Mouse (Mus musculus): ENCODE results near the gene Rab3d. TPM values are rescaled to one million over a fixed set of nuclear protein-coding genes. Genes with fewer than 3 reads are reported as not detected.

Rab3d gene
- polyA plus RNA-seq, 1 experiment = 7.8 TPM

DNA sequence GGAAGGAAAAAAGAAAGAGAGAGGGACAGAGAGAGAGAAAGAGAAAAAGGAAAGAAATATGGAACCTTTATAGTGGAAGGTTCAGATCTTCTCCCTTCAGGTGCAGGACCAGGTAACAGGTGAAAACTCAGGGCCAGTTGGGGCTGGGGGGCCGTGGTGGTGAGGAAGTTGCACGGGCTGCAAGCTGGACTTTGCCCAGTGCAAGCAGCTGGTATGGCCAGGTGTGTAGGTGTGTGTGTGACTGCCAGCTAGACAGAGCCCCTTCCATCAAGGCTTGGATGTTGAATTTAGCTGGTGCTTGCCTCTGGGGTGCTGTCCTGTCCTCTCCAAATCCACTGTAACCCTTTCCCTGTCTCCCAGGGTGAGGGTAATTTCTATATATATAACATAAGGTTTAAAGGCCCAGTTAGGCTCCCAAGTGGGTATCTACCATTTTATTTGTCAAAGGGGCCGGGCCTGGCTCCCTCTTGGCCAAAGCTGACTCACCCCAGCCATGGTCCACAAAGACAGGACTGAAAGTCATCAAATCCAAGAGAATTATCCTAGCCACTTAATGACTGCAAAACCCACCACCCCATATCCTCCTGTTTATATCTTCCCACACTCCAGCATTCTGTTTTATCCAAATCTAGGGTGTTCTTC lies 1.0 kb downstream of the Rab3d start:
- no peaks in the 10 kb centered on the region for H3K27me3 ChIP-seq (ENCODE audit: control insufficient read depth, insufficient read depth, low read length, poor library complexity, severe bottlenecking)
- H3K9me3 ChIP-seq (replicated peaks; ENCODE audit: control insufficient read depth, insufficient read depth, low read length, poor library complexity, severe bottlenecking) = no peaks in the 10 kb centered on the region
- no peaks in the 10 kb centered on the region for H3K36me3 ChIP-seq (ENCODE audit: control insufficient read depth, insufficient read depth, low read length, poor library complexity, severe bottlenecking)
- TF ChIP-seq POLR2A (IDR thresholded peaks at IDR 0.05; ENCODE audit: insufficient read depth, low read length) (no peak), EP300 (IDR thresholded peaks at IDR 0.05; ENCODE audit: insufficient read depth, low read depth, low read length) (no peak), CTCF (IDR thresholded peaks at IDR 0.05; ENCODE audit: low read depth, low read length) (no peak)
- no peak overlapping the region; the same call in 1 of the 2 replicates for H3K4me3 ChIP-seq (ENCODE audit: low read depth, low read length)
- H3K27ac ChIP-seq (ENCODE audit: insufficient read depth, low read length) = no peak overlapping the region
- peak overlapping the region; percentile 14 for H3K9ac ChIP-seq (ENCODE audit: low read depth, poor library complexity, severe bottlenecking)
- H3K4me1 ChIP-seq (ENCODE audit: control insufficient read depth, insufficient read depth, low read length) = no peaks in the 10 kb centered on the region

DNA sequence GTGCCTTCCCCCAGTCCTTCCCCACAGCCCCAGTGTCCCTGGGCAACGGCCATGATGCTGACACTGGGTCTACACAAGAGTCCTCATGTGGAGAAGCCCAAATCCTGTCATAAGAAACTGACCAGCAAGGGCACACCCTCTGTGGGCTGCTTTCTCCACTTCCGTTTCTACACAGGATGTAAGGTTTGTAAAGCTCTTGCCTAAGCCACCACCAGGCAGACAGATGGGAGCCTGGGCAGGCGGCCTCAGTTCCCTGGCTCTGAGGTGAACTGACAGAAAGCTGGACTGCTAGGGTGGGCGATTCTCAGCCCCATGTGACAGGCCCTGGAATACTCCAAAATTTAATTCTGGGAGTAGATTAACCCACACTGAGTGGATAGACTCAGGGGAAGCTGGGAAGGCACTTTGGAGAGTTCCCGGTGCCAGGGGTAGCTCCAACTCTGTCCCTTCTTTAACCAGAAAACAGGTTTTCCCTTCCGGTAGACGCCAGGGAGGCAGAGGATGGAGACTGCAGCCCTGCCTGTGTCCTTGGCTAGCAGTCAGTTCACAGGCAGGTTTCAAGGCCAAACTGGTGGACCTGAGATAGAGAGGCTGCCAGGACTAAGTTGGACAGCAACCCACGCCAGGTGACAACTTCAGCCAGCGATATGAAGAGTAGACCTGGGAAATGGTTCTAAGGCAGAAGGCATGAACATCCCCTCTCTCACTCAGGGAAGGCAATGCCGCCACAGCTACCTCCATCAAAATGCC lies 8.3 kb downstream of the Rab3d start:
- Histone ChIP-seq H3K9ac (ENCODE audit: low read depth, poor library complexity, severe bottlenecking) (no peak overlapping the region), H3K4me3 (ENCODE audit: low read depth, low read length) (no peak overlapping the region), H3K36me3 (ENCODE audit: control insufficient read depth, insufficient read depth, low read length, poor library complexity, severe bottlenecking) (no peaks in the 10 kb centered on the region), H3K27me3 (ENCODE audit: control insufficient read depth, insufficient read depth, low read length, poor library complexity, severe bottlenecking) (no peaks in the 10 kb centered on the region), H3K4me1 (ENCODE audit: control insufficient read depth, insufficient read depth, low read length) (no peaks in the 10 kb centered on the region), H3K9me3 (replicated peaks; ENCODE audit: control insufficient read depth, insufficient read depth, low read length, poor library complexity, severe bottlenecking) (no peaks in the 10 kb centered on the region), H3K27ac (ENCODE audit: insufficient read depth, low read length) (no peak overlapping the region)
- TF ChIP-seq CTCF (IDR thresholded peaks at IDR 0.05; ENCODE audit: low read depth, low read length) (no peak), EP300 (IDR thresholded peaks at IDR 0.05; ENCODE audit: insufficient read depth, low read depth, low read length) (no peak), POLR2A (IDR thresholded peaks at IDR 0.05; ENCODE audit: insufficient read depth, low read length) (no peak)

DNA sequence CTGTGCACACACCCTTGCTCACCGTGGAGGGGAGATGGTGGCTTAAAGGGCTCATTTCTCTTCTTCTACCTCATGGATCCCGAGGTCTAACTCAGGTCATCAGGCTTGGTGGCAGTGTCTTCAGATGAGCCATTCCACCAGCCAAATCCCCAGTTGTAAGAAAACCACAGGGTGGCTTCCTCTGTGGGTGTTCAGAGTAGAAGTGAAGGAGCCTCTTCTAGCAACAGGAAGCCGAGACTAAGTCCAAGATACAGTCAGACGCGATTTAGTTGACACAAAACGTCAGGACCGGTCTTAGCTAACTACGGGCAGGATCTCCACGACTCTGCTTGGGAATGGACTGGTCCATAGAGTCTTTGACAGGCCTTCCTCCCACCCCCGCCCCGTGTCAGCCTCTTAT lies 9.8 kb downstream of the Rab3d start:
- no peak overlapping the region for H3K27ac ChIP-seq (ENCODE audit: insufficient read depth, low read length)
- H3K9me3 ChIP-seq (replicated peaks; ENCODE audit: control insufficient read depth, insufficient read depth, low read length, poor library complexity, severe bottlenecking) = no peaks in the 10 kb centered on the region
- H3K27me3 ChIP-seq (ENCODE audit: control insufficient read depth, insufficient read depth, low read length, poor library complexity, severe bottlenecking) = no peaks in the 10 kb centered on the region
- no peak for TF ChIP-seq CTCF (IDR thresholded peaks at IDR 0.05; ENCODE audit: low read depth, low read length)
- no peak for TF ChIP-seq EP300 (IDR thresholded peaks at IDR 0.05; ENCODE audit: insufficient read depth, low read depth, low read length)
- TF ChIP-seq POLR2A (IDR thresholded peaks at IDR 0.05; ENCODE audit: insufficient read depth, low read length) = no peak
- no peak overlapping the region for H3K4me3 ChIP-seq (ENCODE audit: low read depth, low read length)
- H3K36me3 ChIP-seq (ENCODE audit: control insufficient read depth, insufficient read depth, low read length, poor library complexity, severe bottlenecking) = no peaks in the 10 kb centered on the region
- H3K4me1 ChIP-seq (ENCODE audit: control insufficient read depth, insufficient read depth, low read length) = no peaks in the 10 kb centered on the region
- H3K9ac ChIP-seq (ENCODE audit: low read depth, poor library complexity, severe bottlenecking) = no peak overlapping the region

DNA sequence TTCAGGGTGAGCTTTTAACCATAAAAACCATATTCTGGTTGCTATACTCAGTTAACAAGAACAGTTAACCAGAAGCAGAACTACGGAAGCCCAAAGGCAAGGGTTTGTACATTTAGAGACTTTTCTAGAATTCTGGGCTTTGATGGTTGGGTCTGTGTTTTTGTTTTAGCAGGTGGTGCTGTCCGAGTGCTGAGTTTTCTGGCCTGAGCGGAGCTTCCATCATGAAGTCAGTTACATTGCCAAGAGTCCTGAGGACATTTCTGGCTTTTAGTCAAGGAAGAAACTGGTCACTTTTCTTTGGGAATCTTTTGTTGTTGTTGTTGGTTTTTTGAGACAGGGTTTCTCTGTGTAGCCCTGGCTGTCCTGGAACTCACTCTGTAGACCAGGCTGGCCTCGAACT lies 14.0 kb downstream of the Rab3d start:
- Histone ChIP-seq H3K9me3 (replicated peaks; ENCODE audit: control insufficient read depth, insufficient read depth, low read length, poor library complexity, severe bottlenecking) (no peaks in the 10 kb centered on the region), H3K9ac (ENCODE audit: low read depth, poor library complexity, severe bottlenecking) (no peak overlapping the region), H3K36me3 (ENCODE audit: control insufficient read depth, insufficient read depth, low read length, poor library complexity, severe bottlenecking) (no peaks in the 10 kb centered on the region), H3K27me3 (ENCODE audit: control insufficient read depth, insufficient read depth, low read length, poor library complexity, severe bottlenecking) (no peaks in the 10 kb centered on the region), H3K27ac (ENCODE audit: insufficient read depth, low read length) (no peak overlapping the region), H3K4me3 (ENCODE audit: low read depth, low read length) (no peak overlapping the region), H3K4me1 (ENCODE audit: control insufficient read depth, insufficient read depth, low read length) (no peaks in the 10 kb centered on the region)
- TF ChIP-seq POLR2A (IDR thresholded peaks at IDR 0.05; ENCODE audit: insufficient read depth, low read length) = no peak
- TF ChIP-seq CTCF (IDR thresholded peaks at IDR 0.05; ENCODE audit: low read depth, low read length) = no peak
- no peak for TF ChIP-seq EP300 (IDR thresholded peaks at IDR 0.05; ENCODE audit: insufficient read depth, low read depth, low read length)

DNA sequence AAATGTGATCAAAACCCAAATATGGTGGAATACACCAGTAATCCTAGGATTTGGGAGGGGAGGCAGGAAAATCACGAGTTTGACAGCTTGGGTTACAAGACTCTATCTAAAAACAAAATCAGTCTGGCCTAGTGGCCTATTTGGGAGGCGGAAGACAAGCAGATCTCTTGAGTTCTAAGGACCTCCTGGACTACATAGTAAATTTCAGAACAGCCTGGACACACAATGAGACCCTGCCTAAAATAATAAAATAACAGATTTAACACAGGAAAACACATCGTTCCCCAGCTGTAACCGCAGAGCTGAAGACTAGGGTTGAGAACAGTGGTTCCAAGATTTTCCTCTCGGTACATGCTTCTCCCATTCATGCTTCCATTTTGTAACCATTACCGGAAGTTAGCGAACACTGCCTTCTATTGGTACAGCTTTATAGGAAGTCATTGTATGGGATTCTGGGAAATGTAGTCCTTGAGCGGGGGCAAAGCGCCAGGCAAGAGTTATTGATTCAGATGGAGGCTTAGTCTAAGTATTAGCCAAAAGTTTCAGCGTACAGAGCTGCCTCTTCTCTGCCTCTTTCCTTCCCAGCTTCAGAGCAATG lies 16.7 kb downstream of the Rab3d start:
- no peaks in the 10 kb centered on the region for H3K27me3 ChIP-seq (ENCODE audit: control insufficient read depth, insufficient read depth, low read length, poor library complexity, severe bottlenecking)
- no peaks in the 10 kb centered on the region for H3K4me1 ChIP-seq (ENCODE audit: control insufficient read depth, insufficient read depth, low read length)
- no peak for TF ChIP-seq POLR2A (IDR thresholded peaks at IDR 0.05; ENCODE audit: insufficient read depth, low read length)
- TF ChIP-seq EP300 (IDR thresholded peaks at IDR 0.05; ENCODE audit: insufficient read depth, low read depth, low read length) = no peak
- TF ChIP-seq CTCF (IDR thresholded peaks at IDR 0.05; ENCODE audit: low read depth, low read length) = no peak
- no peak overlapping the region for H3K27ac ChIP-seq (ENCODE audit: insufficient read depth, low read length)
- H3K9me3 ChIP-seq (replicated peaks; ENCODE audit: control insufficient read depth, insufficient read depth, low read length, poor library complexity, severe bottlenecking) = no peaks in the 10 kb centered on the region
- H3K36me3 ChIP-seq (ENCODE audit: control insufficient read depth, insufficient read depth, low read length, poor library complexity, severe bottlenecking) = no peaks in the 10 kb centered on the region
- peak overlapping the region; percentile 86 for H3K4me3 ChIP-seq (ENCODE audit: low read depth, low read length)
- peak overlapping the region; percentile 84 for H3K9ac ChIP-seq (ENCODE audit: low read depth, poor library complexity, severe bottlenecking)

DNA sequence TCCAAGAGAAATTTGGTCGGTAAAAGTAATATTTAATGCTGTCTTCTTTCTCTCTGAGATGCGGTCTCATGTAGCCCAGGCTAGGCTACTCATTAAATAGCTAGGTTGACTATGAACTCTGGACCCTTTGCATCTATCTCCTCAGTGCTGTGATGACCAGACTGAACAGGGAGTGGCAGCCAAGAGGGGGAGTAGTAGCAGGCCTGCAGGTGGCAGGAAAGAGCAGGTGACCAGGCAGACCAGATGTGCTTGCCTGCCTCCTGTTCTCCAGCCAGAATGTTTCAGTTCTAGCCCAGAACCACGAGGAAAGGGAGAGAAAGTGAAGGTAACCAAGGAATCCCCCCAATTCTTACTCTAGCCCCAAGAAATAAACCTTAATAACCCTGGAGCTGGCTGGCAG lies 28.8 kb downstream of the Rab3d start:
- H3K27me3 ChIP-seq (ENCODE audit: control insufficient read depth, insufficient read depth, low read length, poor library complexity, severe bottlenecking) = no peaks in the 10 kb centered on the region
- no peak overlapping the region for H3K27ac ChIP-seq (ENCODE audit: insufficient read depth, low read length)
- TF ChIP-seq EP300 (IDR thresholded peaks at IDR 0.05; ENCODE audit: insufficient read depth, low read depth, low read length) (no peak), CTCF (IDR thresholded peaks at IDR 0.05; ENCODE audit: low read depth, low read length) (peak; percentile 71)
- H3K36me3 ChIP-seq (ENCODE audit: control insufficient read depth, insufficient read depth, low read length, poor library complexity, severe bottlenecking) = no peaks in the 10 kb centered on the region
- peaks cover 4% of the 10 kb centered on the region; the same call in 1 of the 2 replicates for H3K9me3 ChIP-seq (replicated peaks; ENCODE audit: control insufficient read depth, insufficient read depth, low read length, poor library complexity, severe bottlenecking)
- no peak overlapping the region for H3K4me3 ChIP-seq (ENCODE audit: low read depth, low read length)
- H3K9ac ChIP-seq (ENCODE audit: low read depth, poor library complexity, severe bottlenecking) = no peak overlapping the region
- H3K4me1 ChIP-seq (ENCODE audit: control insufficient read depth, insufficient read depth, low read length) = no peaks in the 10 kb centered on the region
